Mouse (Mus musculus) CD4-positive, CD25-positive, alpha-beta regulatory T cell, adult 9 weeks (primary cell): Measurements from ENCODE around the gene Gm13089. TPM values are rescaled to one million over a fixed set of nuclear protein-coding genes. Genes with fewer than 3 reads are reported as not detected.

Source experiments
- polyA plus RNA-seq: library from polyadenylated mRNA; unstranded; fragments of 100-300 nt; shearing (Covaris generic); gene quantifications from one replicate; pipeline ENCODE4 v1.2.1, GENCODE M21; 2017

Gm13089 gene
- polyA plus RNA-seq, result not detected

GRCm38 (mm10) chr4:143702611-143703010 lies at the start of gene Gm13089:
Gene Gm13089, minus strand, starts transcription at chr4:143702711.

GRCm38 (mm10) chr4:143719155-143719554 lies 16.6 kb upstream of the Gm13089 start, which contains the start of gene Gm13078:
Gene Gm13078, plus strand, starts transcription at chr4:143719455.

GRCm38 (mm10) chr4:143657146-143657545 lies 45.4 kb downstream of the Gm13089 start, which contains the start of gene Gm13088:
Gene Gm13088, minus strand, starts transcription at chr4:143657246.

Other genes with a start within 250 kb of the Gm13089 start
- gene Gm13043, start 191.4 kb downstream of the Gm13089 start, polyA plus RNA-seq, result not detected
- gene Gm13040, start 166.8 kb downstream of the Gm13089 start, polyA plus RNA-seq, result not detected
- gene BC080695, start 151.0 kb downstream of the Gm13089 start, polyA plus RNA-seq, result not detected
- not detected for gene Gm13057, start 151.0 kb downstream of the Gm13089 start, polyA plus RNA-seq
- gene Gm13083, start 87.7 kb downstream of the Gm13089 start, polyA plus RNA-seq, result not detected
- gene Gm13088, start 45.5 kb downstream of the Gm13089 start, polyA plus RNA-seq, result not detected
- not detected for gene Gm13078, start 16.7 kb upstream of the Gm13089 start, polyA plus RNA-seq
- not detected for gene Gm13023, start 86.6 kb upstream of the Gm13089 start, polyA plus RNA-seq
- not detected for gene Gm13084, start 113.4 kb upstream of the Gm13089 start, polyA plus RNA-seq
- gene Gm13103, start 143.8 kb upstream of the Gm13089 start, polyA plus RNA-seq, result not detected
- not detected for gene Pramef6, start 197.7 kb upstream of the Gm13089 start, polyA plus RNA-seq
- not detected for gene Pramef25, start 248.3 kb upstream of the Gm13089 start, polyA plus RNA-seq